Mouse (Mus musculus): ENCODE data around the gene Dcpp2.

DNA sequence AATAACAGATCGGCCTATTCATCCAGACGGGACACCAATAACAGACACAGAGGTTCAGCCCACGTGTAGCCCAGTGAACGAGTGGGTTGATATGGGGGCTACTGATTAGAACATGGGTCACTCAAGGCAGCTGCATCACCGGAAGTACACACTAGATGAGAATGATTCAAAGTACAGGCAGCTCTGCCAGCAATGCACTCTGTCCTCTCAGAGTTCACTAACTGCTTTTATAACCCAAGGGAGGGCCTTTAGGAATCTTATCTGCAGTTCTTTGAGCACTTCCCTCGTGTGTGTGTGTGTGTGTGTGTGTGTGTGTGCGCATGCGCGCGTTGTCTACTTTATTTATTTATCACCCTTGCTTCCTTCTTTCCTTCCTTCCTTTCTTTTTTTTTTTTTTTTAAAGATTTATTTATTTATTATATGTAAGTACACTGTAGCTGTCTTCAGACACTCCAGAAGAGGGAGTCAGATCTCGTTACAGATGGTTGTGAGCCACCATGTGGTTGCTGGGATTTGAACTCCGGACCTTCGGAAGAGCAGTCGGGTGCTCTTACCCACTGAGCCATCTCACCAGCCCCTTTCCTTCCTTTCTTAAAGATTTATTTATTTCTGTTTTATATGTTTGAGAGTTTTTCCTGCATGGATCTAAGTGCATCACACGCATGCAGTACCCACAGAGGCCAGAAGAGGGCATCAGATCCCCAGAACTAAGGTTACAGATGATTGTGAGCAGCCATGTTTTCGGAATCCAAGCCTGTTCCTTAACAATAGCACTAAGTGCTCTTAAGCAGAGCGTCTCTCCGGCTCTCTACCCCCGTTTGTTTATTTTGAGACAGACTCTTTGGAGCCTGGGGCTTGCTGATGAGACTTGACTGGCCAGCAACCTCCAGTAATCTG is 29.6 kb upstream of the Dcpp2 start:
- TF ChIP-seq CTCF (IDR thresholded peaks at IDR 0.05; ENCODE audit: extremely low read depth, insufficient read length, insufficient replicate concordance, low read depth, low read length), result peak; percentile 23; the same call in 1 of the 2 replicates
- no peak for TF ChIP-seq POLR2A (IDR thresholded peaks at IDR 0.05; ENCODE audit: low read depth, low read length)
